Mouse (Mus musculus) neural tube, embryonic 14.5 days (tissue): Measurements from ENCODE around the gene Olfr1450. TPM values are rescaled to one million over a fixed set of nuclear protein-coding genes. Genes with fewer than 3 reads are reported as not detected.
"Not testable (repeated sequence)": the region's sequence is repeated elsewhere in the genome, so short reads cannot be mapped to it uniquely, and the experiment has no call there.

Experiments used
- ATAC-seq: fragments of 200-750 bp; cut with Nextera tagmentation; 2 replicates; pipeline ENCODE4 v1.8.0; 2017; ENCODE audit warnings: low read depth, mild to moderate bottlenecking, moderate TSS enrichment, moderate library complexity
- H3K27ac ChIP-seq: fragments of 300-500 bp; sonication (generic); 2 replicates; pipeline ENCODE4 v1.5.1; 2014; ENCODE audit warnings: low read depth, mild to moderate bottlenecking, control low read depth, low read length, moderate library complexity, mixed read lengths
- H3K27me3 ChIP-seq: fragments of 300-500 bp; sonication (generic); 2 replicates; pipeline ENCODE4 v1.6.1; 2014; ENCODE audit warnings: low read length; ENCODE audit not compliant: control insufficient read depth, insufficient read depth
- H3K36me3 ChIP-seq: fragments of 300-500 bp; sonication (generic); 2 replicates; pipeline ENCODE4 v1.6.1; 2014; ENCODE audit warnings: low read length, mixed read lengths; ENCODE audit not compliant: control insufficient read depth, insufficient read depth
- H3K4me1 ChIP-seq: fragments of 300-500 bp; sonication (generic); 2 replicates; pipeline ENCODE4 v1.6.1; 2014; ENCODE audit warnings: low read length; ENCODE audit not compliant: control insufficient read depth, insufficient read depth
- H3K4me2 ChIP-seq: fragments of 300-500 bp; sonication (generic); 2 replicates; pipeline ENCODE4 v1.6.1; 2014; ENCODE audit warnings: mild to moderate bottlenecking, low read depth, low read length, control low read depth
- H3K4me3 ChIP-seq: fragments of 300-500 bp; sonication (generic); 2 replicates; pipeline ENCODE4 v1.5.1; 2014; ENCODE audit warnings: low read depth, low read length, control low read depth, mixed read lengths
- H3K9ac ChIP-seq: fragments of 300-500 bp; sonication (generic); replicated peaks from 2 replicates; pipeline ENCODE4 v1.6.1; 2014; ENCODE audit warnings: low read depth, mild to moderate bottlenecking, control low read depth, low read length, mixed read lengths
- H3K9me3 ChIP-seq: fragments of 300-500 bp; sonication (generic); 2 replicates; pipeline ENCODE4 v1.6.1; 2016; ENCODE audit warnings: low read length; ENCODE audit not compliant: control insufficient read depth
- WGBS: fragments of 180-500 bp; shearing (Covaris S2); extraction: QIAGEN DNeasy Blood & Tissue Kit; methylation state at CpG from one replicate; pipeline ENCODE4 v1.1.7; 2014; 5-methylcytosine and 5-hydroxymethylcytosine counted together
- polyA plus RNA-seq: library from polyadenylated mRNA; unstranded; fragments of >200 nt; fragmentation: Nextera tagmentation; extraction: Ambion mirVana; gene quantifications from 2 replicates; pipeline ENCODE4 v1.2.1, GENCODE M21; 2014

The Olfr1450 gene
- not detected in 2 replicates for polyA plus RNA-seq

- Histone ChIP-seq H3K27me3 (no peaks in the 10 kb centered on the region), H3K4me3 (no peak within 1 kb of the TSS), H3K9me3 (0 out of 2 replicates have a peak, but pooled peaks cover 3% of the 10 kb centered on the region), H3K4me2 (no peak within 1 kb of the TSS), H3K36me3 (no peaks in the 10 kb centered on the region), H3K9ac (no peak within 1 kb of the TSS), H3K4me1 (no peaks in the 10 kb centered on the region), H3K27ac (no peak within 1 kb of the TSS)
- 92% methylated on average over 1 of the region's 1 CpGs for WGBS
- no peak for ATAC-seq
These were observed at the start of gene Olfr1450 for GRCm38 (mm10) chr19:12949958-12950357. Olfr1450 (plus strand) TSS chr19:12950258.

DNA sequence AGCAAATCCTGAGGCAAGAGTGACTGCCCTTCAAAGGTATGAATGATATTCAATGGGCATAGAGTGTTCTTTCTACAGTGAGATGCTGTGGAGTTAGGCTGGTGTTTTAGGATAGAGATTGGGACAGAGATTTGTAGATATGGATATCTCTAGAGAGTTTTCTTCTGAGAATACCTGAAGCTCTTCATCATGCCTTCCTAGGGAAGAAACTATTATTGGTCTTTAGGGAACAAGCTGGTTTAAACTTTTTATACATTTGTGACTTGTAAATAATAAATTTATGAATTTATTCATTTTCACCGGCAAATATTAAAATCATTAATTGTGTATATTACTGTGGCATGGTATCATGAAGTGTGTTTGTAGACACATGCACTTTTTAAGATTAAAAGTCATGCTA lies 46.4 kb upstream of the Olfr1450 start, which contains the start of gene Olfr1447:
TSS of gene Olfr1447 (minus strand) at position 101 of the 400 bp plus-strand sequence.
- WGBS: 95% methylated on average over 1 of the region's 1 CpGs
- no peak within 1 kb of the TSS for H3K4me2 ChIP-seq
- no peaks in the 10 kb centered on the region for H3K27me3 ChIP-seq
- no peaks in the 10 kb centered on the region for H3K4me1 ChIP-seq
- no peak for ATAC-seq
- no peak within 1 kb of the TSS for H3K4me3 ChIP-seq
- no peak within 1 kb of the TSS for H3K9ac ChIP-seq
- H3K27ac ChIP-seq: no peak within 1 kb of the TSS
- no peaks in the 10 kb centered on the region for H3K36me3 ChIP-seq
- H3K9me3 ChIP-seq: no peaks in the 10 kb centered on the region

DNA sequence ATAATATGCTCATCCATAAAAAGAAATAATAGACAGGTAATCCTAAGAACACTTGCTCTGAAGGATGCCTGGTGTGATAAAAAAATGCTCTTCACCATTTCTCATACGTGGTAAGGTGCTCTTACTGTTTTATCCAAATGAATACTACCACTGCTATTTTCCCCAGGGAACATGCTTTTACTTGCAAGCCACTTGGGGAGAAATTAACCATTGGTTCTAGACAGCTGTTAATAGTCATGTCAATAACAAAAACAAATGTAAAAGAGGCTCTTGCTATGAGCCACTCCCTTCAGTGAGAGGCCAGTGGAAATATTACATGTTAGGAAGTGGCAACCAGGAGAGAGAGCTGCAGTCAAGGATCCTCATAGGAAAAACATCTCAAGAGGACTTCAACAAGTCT lies 25.7 kb upstream of the Olfr1450 start, which contains the start of gene Olfr1448:
TSS of gene Olfr1448 (minus strand) at position 101 of the 400 bp plus-strand sequence.
- no peak within 1 kb of the TSS for H3K4me3 ChIP-seq
- H3K4me1 ChIP-seq: no peaks in the 10 kb centered on the region
- no peaks in the 10 kb centered on the region for H3K9me3 ChIP-seq
- no peak within 1 kb of the TSS for H3K27ac ChIP-seq
- no peak within 1 kb of the TSS for H3K4me2 ChIP-seq
- no peaks in the 10 kb centered on the region for H3K27me3 ChIP-seq
- WGBS: 77% methylated on average over 1 of the region's 1 CpGs
- no peaks in the 10 kb centered on the region for H3K36me3 ChIP-seq
- ATAC-seq: no peak
- no peak within 1 kb of the TSS for H3K9ac ChIP-seq

DNA sequence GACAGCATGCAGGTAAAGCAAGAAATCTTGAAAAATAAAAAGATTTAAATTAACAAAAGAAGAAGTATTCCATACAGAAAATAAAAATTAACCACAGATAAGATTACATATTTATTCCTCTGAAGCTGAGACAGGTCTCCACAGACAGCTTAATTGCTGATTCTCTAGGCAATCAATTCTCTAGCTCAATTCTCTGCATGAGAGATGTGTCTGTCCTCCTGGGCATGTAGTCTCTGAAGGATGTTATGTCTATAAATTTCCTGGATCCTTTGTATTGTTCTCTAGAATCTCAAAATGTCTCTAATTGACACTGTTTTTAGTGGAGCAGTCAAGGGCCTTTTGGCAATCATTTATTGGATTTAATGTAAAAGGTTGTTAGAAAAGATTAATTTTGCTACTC lies 19.5 kb upstream of the Olfr1450 start, which contains the start of gene Olfr1449:
TSS of gene Olfr1449 (plus strand) at position 301 of the 400 bp plus-strand sequence.
- no peaks in the 10 kb centered on the region for H3K4me1 ChIP-seq
- H3K9ac ChIP-seq: no peak within 1 kb of the TSS
- no peak within 1 kb of the TSS for H3K4me3 ChIP-seq
- no peak for ATAC-seq
- H3K9me3 ChIP-seq: no peaks in the 10 kb centered on the region
- H3K4me2 ChIP-seq: no peak within 1 kb of the TSS
- no peaks in the 10 kb centered on the region for H3K27me3 ChIP-seq
- no peak within 1 kb of the TSS for H3K27ac ChIP-seq
- no peaks in the 10 kb centered on the region for H3K36me3 ChIP-seq

- H3K27me3 ChIP-seq, H3K27ac ChIP-seq, H3K9me3 ChIP-seq, H3K4me2 ChIP-seq, ATAC-seq, H3K4me3 ChIP-seq, H3K9ac ChIP-seq, H3K4me1 ChIP-seq, H3K36me3 ChIP-seq: not testable (repeated sequence)
- 88% methylated on average over 5 of the region's 5 CpGs for WGBS
These were observed 20.0 kb downstream of the Olfr1450 start for GRCm38 (mm10) chr19:12970082-12970481.

DNA sequence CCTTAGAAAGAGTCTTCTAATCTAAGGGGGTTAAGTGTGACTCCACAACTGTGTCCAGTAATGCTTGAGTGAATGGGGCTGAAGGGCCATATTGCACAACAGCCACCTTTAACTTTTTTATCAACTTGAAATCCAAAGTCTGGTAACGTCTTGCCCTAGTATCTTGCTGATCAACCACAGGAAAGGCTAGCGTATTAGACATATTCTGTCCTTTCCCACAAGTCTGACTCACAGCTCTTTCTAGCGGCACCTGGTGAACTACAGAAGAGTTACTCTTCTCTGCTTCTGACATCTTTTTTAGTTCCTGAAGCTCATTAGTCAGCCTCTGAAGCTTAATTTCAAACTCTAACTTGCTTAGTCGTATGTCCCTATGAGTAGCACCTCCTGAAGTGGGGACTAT lies 42.3 kb downstream of the Olfr1450 start:
- ATAC-seq: not testable (repeated sequence)
- WGBS: 92% methylated on average over 4 of the region's 4 CpGs

DNA sequence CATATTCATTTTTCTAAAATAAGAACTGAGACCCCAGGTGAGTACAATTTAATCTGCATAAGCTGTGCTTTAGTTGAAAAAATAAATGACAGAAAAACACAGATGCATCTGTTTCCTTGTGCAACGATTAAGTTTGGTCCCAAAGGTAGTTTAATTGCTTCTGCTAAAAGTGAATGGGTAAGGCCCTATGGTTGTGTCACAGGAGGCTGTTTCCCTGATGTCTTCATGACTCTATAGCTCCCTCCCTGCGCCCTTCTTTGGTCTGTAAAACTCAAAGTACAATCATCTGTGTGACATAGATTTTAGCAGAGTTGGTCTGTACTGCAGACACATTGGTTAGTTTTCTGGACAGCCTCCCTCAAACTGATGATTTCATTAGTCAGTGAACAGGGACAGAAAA lies 44.7 kb downstream of the Olfr1450 start, which contains the start of gene Olfr1451:
TSS of gene Olfr1451 (plus strand) at position 301 of the 400 bp plus-strand sequence.
- no peaks in the 10 kb centered on the region for H3K36me3 ChIP-seq
- H3K4me2 ChIP-seq: no peak within 1 kb of the TSS
- H3K4me3 ChIP-seq: no peak within 1 kb of the TSS
- WGBS: 80% methylated on average over 2 of the region's 2 CpGs
- H3K27me3 ChIP-seq: no peaks in the 10 kb centered on the region
- no peak within 1 kb of the TSS for H3K27ac ChIP-seq
- ATAC-seq: no peak
- no peaks in the 10 kb centered on the region for H3K9me3 ChIP-seq
- H3K9ac ChIP-seq: no peak within 1 kb of the TSS
- H3K4me1 ChIP-seq: no peaks in the 10 kb centered on the region

More for the DNA sequence above, 42.3 kb downstream of the Olfr1450 start:
- not testable (repeated sequence) for H3K9me3 ChIP-seq, H3K9ac ChIP-seq, H3K36me3 ChIP-seq, H3K4me3 ChIP-seq, H3K4me2 ChIP-seq, H3K27me3 ChIP-seq, H3K4me1 ChIP-seq, H3K27ac ChIP-seq

Other genes starting within 250 kb of the Olfr1450 start
- 0.42 and 1.3 TPM in 2 replicates for gene Cntf, start 184.6 kb upstream of the Olfr1450 start, polyA plus RNA-seq
- 9.1 and 11.7 TPM in 2 replicates for gene Zfp91, start 154.1 kb upstream of the Olfr1450 start, polyA plus RNA-seq
- 0.75 and 1.6 TPM in 2 replicates for gene Lpxn, start 154.1 kb upstream of the Olfr1450 start, polyA plus RNA-seq
- gene Gm5244, start 103.6 kb upstream of the Olfr1450 start, polyA plus RNA-seq: not detected in 2 replicates
- not detected in 2 replicates for gene Olfr1444, start 93.0 kb upstream of the Olfr1450 start, polyA plus RNA-seq
- not detected in 2 replicates for gene Olfr1445, start 66.4 kb upstream of the Olfr1450 start, polyA plus RNA-seq
- not detected in 2 replicates for gene Olfr1446, start 56.7 kb upstream of the Olfr1450 start, polyA plus RNA-seq
- gene Olfr1447, start 46.5 kb upstream of the Olfr1450 start, polyA plus RNA-seq: not detected in 2 replicates
- gene Olfr1448, start 25.8 kb upstream of the Olfr1450 start, polyA plus RNA-seq: not detected in 2 replicates
- not detected in 2 replicates for gene Olfr1449, start 19.4 kb upstream of the Olfr1450 start, polyA plus RNA-seq
- not detected in 2 replicates for gene Olfr1451, start 44.8 kb downstream of the Olfr1450 start, polyA plus RNA-seq
- gene Olfr1453, start 78.1 kb downstream of the Olfr1450 start, polyA plus RNA-seq: not detected in 2 replicates
- gene Olfr1454, start 110.4 kb downstream of the Olfr1450 start, polyA plus RNA-seq: not detected in 2 replicates
- gene Olfr1457, start 147.6 kb downstream of the Olfr1450 start, polyA plus RNA-seq: not detected in 2 replicates
- not detected in 2 replicates for gene Olfr1458, start 156.5 kb downstream of the Olfr1450 start, polyA plus RNA-seq
- not detected in 2 replicates for gene Olfr1459, start 199.3 kb downstream of the Olfr1450 start, polyA plus RNA-seq
- gene Olfr1461, start 212.7 kb downstream of the Olfr1450 start, polyA plus RNA-seq: not detected in 2 replicates
- not detected in 2 replicates for gene Olfr1462, start 235.5 kb downstream of the Olfr1450 start, polyA plus RNA-seq